Mouse (Mus musculus) gastrocnemius, adult 18-20 months (tissue): ENCODE measurements around the gene Usp45. TPM values are rescaled to one million over a fixed set of nuclear protein-coding genes. Genes with fewer than 3 reads are reported as not detected.

Experiments
- total RNA-seq, 2 experiments: library from RNA; stranded (reverse); gene quantifications; 2 replicates each; pipeline ENCODE4 v1.2.3; 2021

Gene Usp45
- total RNA-seq, 2 experiments from 2014 or later: 16.9 to 18.5 TPM

Other genes with a start within 250 kb of the Usp45 start
- gene Prdm13, start 81.2 kb upstream of the Usp45 start, total RNA-seq: not detected
- 10 to 100 TPM in 1 of 2 experiments, 1 to 10 TPM in 1; 8.5 to 10.7 TPM for gene Ccnc, start 39.5 kb upstream of the Usp45 start, total RNA-seq
- 10 to 100 TPM; 14.5 to 15.0 TPM for gene Tstd3, start 56 bp downstream of the Usp45 start, total RNA-seq
- gene Pnisr, start 80.4 kb downstream of the Usp45 start, total RNA-seq: 10 to 100 TPM; 31.8 to 32.6 TPM
- 10 to 100 TPM; 15.1 to 16.2 TPM for gene Coq3, start 112.5 kb downstream of the Usp45 start, total RNA-seq
- under 1 TPM; 0.46 to 0.55 TPM for gene Faxc, start 164.2 kb downstream of the Usp45 start, total RNA-seq